Mouse (Mus musculus): ENCODE results near the gene Surf4.
"Not testable (repeated sequence)": the region's sequence is repeated elsewhere in the genome, so short reads cannot be mapped to it uniquely, and the experiment has no call there.

Surf4 gene

DNA sequence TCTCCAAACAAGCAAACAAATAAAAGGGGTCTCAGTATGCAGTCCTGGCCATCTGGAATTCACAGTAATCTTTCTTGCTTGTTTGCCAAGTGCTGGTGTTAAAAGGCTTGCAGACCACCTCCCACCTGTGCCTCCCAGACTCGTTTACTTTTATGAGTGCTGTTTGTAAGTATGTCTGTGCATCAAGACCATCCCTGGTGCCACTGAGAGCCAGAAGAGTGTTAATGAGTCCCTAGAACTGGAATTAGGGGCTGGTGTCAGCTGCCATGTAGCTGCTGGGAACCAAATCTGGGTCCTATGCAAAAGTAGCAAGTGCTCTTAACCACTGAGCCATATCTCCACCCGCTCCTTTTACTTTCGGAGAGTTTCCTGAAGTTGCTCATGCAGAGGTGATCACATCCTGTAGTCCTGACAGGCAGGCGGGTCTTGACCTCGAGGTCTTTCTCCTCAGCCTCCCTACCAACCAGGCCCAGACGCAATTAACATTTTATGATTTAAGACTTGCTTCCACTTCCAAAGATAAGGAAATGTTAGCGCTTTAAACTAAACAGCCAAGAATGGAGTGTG lies 31.8 kb downstream of the Surf4 start:
- DNase-seq, result no peak

DNA sequence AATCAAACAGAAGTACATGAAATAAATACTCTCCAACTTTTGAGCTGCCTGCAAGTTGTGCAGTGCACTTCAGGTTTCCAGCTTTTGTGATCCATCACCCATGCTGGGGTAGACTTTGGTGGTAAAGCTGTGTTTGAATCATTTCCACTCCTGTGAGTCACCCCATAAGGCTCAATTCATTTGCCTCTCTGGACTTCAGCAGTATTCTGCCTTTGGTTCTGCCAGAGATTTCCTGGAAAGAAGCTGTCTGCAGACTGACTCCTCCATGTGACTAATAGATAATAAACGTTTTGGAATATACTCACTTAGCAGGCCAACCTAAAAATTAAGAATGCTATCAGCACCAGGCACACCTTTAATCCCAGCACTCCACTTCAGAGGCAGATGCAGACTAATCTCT lies 33.0 kb downstream of the Surf4 start:
- no peak for DNase-seq

DNA sequence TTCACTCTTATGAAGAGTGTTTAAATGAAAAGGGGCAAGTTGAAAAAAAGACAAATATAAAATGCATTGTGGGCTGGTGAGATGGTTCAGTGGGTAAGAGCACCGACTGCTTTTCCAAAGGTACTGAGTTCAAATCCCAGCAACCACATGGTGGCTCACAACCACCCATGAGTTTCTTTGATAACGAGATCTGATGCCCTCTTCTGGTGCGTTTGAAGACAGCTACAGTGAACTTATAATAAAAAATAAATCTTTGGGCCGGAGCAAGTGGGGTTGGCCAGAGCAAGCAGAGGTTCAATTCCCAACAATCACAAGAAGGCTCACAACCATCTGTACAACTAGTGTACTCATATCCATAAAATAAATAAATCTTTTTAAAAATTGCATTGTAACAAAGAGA lies 37.8 kb downstream of the Surf4 start:
- no peak for DNase-seq

DNA sequence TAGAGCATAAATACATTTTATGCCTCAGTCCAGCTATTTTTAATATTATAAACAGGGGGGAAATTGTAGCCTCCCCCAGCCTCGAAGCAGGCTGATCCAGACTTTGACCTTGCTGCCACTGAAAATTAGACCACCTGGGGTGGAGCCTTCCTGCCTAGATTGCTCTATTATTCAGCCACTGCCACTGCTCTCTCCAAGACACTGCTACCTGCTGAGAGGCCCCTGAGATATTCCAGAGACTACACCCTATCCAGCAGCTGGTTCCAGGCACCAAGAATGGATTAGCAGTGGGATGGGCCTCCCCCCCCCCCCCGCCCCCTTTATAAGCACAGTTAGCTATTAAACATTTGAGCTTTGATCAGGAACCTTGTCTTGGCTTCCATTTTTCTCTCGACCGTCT lies 47.6 kb downstream of the Surf4 start:
- DNase-seq, result not testable (repeated sequence)

DNA sequence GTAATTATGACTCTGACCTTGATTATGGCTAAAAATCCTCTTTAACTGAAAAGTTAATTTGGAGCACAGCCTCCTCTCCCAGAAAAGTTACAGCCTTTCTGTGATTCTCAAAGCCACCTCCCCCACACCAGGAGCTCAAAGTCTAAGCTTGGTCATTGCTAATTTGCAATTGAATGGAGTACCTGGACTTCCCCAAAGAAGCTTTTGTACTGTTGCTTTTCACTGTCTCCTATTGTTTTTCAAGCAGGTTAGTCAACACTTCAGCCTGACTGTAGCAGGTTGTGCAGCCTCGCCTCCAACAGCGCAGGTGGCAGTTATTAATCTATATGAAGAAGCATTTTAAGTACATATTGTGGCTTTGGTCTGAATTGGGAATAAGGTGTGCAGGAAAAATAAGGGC lies 48.2 kb downstream of the Surf4 start:
- DNase-seq, result not testable (repeated sequence)

DNA sequence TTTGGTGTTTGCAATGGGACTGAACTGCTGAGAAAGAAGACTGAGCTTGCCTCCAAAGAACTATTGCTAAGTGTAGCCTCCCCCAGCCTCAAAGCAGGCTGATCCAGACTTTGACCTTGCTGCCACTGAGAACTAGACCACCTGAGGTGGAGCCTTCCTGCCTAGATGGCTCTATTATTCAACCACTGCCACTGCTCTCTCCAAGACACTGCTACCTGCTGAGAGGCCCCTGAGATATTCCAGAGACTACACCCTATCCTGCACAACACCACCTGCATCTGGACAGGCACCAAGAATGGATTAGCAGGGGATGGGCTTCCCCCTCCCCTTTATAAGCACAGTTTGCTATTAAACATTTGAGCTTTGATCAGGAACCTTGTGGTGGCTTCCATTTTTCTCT lies 55.2 kb downstream of the Surf4 start:
- DNase-seq, result no peak

DNA sequence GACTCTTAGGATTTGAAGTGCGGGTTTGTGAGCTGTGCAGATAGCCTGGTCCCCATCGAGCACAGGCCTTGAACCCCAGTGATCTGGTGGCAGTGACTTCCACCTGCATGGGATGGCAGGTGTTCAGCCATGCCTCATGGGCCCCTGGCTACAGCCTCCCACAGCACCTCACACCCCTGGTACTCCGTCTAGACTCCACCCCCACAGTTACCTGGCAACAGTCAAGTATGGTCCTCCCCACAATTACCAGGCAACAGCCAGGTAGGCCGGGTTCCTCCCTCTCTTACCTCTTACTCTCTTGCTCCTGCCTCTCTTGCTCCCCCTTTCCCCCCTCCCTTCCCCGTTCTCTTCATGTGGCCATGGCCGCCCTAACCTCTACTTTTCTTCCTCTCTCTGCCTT lies 63.1 kb downstream of the Surf4 start:
- DNase-seq, result no peak
